Mouse (Mus musculus) midbrain, postnatal 0 days (tissue): ENCODE measurements around the gene Slc4a4. TPM values are rescaled to one million over a fixed set of nuclear protein-coding genes. Genes with fewer than 3 reads are reported as not detected.

Experiments
- ATAC-seq: fragments of 200-750 bp; cut with Nextera tagmentation; 2 replicates; pipeline ENCODE4 v1.8.0; 2017; ENCODE audit warnings: moderate number of reproducible peaks, mild to moderate bottlenecking, moderate TSS enrichment, moderate library complexity; ENCODE audit not compliant: low FRiP score
- DNase-seq: peaks from one replicate; pipeline ENCODE4 v3.0.0-alpha.2; 2015; ENCODE audit warnings: low spot score
- H3K27ac ChIP-seq: fragments of 300-500 bp; sonication (generic); 2 replicates; pipeline ENCODE4 v1.5.1; 2014; ENCODE audit warnings: low read depth, mild to moderate bottlenecking, low read length, mixed read lengths
- H3K27me3 ChIP-seq: fragments of 300-500 bp; sonication (generic); 2 replicates; pipeline ENCODE4 v1.6.1; 2014; ENCODE audit warnings: low read length, control low read depth, mixed read lengths; ENCODE audit not compliant: insufficient read depth
- H3K36me3 ChIP-seq: fragments of 300-500 bp; sonication (generic); 2 replicates; pipeline ENCODE4 v1.6.1; 2014; ENCODE audit warnings: low read length, control low read depth, mixed read lengths; ENCODE audit not compliant: insufficient read depth
- H3K4me1 ChIP-seq: fragments of 300-500 bp; sonication (generic); 2 replicates; pipeline ENCODE4 v1.6.1; 2014; ENCODE audit warnings: mild to moderate bottlenecking, control low read depth, antibody characterized with exemption, low read length, mixed read lengths; ENCODE audit not compliant: insufficient read depth
- H3K4me2 ChIP-seq: fragments of 300-500 bp; sonication (generic); 2 replicates; pipeline ENCODE4 v1.6.1; 2014; ENCODE audit warnings: low read depth, mild to moderate bottlenecking, low read length, mixed read lengths; ENCODE audit not compliant: poor library complexity, severe bottlenecking
- H3K4me3 ChIP-seq: fragments of 300-500 bp; sonication (generic); 2 replicates; pipeline ENCODE4 v1.5.1; 2014; ENCODE audit warnings: low read depth, mild to moderate bottlenecking, low read length, moderate library complexity
- H3K9ac ChIP-seq: fragments of 300-500 bp; sonication (generic); replicated peaks from 2 replicates; pipeline ENCODE4 v1.6.1; 2014; ENCODE audit warnings: mild to moderate bottlenecking, low read length, moderate library complexity, mixed read lengths; ENCODE audit not compliant: poor library complexity, severe bottlenecking
- H3K9me3 ChIP-seq: fragments of 300-500 bp; sonication (generic); 2 replicates; pipeline ENCODE4 v1.6.1; 2016; ENCODE audit warnings: low read length, control low read depth
- CTCF ChIP-seq: IDR thresholded peaks from 2 replicates; pipeline ENCODE4 v1.5.1; 2016; ENCODE audit warnings: antibody characterized with exemption, mild to moderate bottlenecking
- whole genome bisulfite sequencing: fragments of 180-500 bp; shearing (Covaris S2); extraction: QIAGEN DNeasy Blood & Tissue Kit; methylation state at CpG from one replicate; pipeline ENCODE4 v1.1.7; 2014; 5-methylcytosine and 5-hydroxymethylcytosine counted together
- polyA plus RNA-seq: library from polyadenylated mRNA; unstranded; fragments of >200 nt; fragmentation: Nextera tagmentation; extraction: Ambion mirVana; gene quantifications from 2 replicates; pipeline ENCODE4 v1.2.1, GENCODE M21; 2015
- total RNA-seq: library from RNA; depleted of rRNA; stranded (reverse); fragments of >200 nt; gene quantifications from 2 replicates; pipeline ENCODE4 v1.2.3, GENCODE M21; 2014

Slc4a4 gene
- total and polyA plus RNA-seq, 2 experiments from 2014 or later: 17.4 to 57.3 TPM

- no peak for TF ChIP-seq CTCF
- no peak overlapping the region for H3K4me2 ChIP-seq
- H3K27ac ChIP-seq: no peak overlapping the region
- no peak overlapping the region for H3K4me3 ChIP-seq
- 73% methylated on average over 6 of the region's 6 CpGs for WGBS
- no peak overlapping the region for H3K9ac ChIP-seq
- H3K4me1 ChIP-seq: no peaks in the 10 kb centered on the region
- no peaks in the 10 kb centered on the region for H3K36me3 ChIP-seq
- DNase-seq (no peak), ATAC-seq (no peak)
- H3K9me3 ChIP-seq: no peaks in the 10 kb centered on the region
- H3K27me3 ChIP-seq: no peaks in the 10 kb centered on the region
Measured at GRCm38 (mm10) chr5:89018537-89018936, 131.9 kb downstream of the Slc4a4 start.

GRCm38 (mm10) chr5:89024413-89024812 is 137.8 kb downstream of the Slc4a4 start:
- H3K27ac ChIP-seq: no peak overlapping the region
- H3K9me3 ChIP-seq: no peaks in the 10 kb centered on the region
- TF ChIP-seq CTCF: no peak
- H3K4me1 ChIP-seq: no peaks in the 10 kb centered on the region
- H3K4me2 ChIP-seq: no peak overlapping the region
- no peak overlapping the region for H3K4me3 ChIP-seq
- H3K27me3 ChIP-seq: no peaks in the 10 kb centered on the region
- DNase-seq (no peak), ATAC-seq (no peak)
- no peaks in the 10 kb centered on the region for H3K36me3 ChIP-seq
- no peak overlapping the region for H3K9ac ChIP-seq
- WGBS: 83% methylated on average over 4 of the region's 4 CpGs

DNA sequence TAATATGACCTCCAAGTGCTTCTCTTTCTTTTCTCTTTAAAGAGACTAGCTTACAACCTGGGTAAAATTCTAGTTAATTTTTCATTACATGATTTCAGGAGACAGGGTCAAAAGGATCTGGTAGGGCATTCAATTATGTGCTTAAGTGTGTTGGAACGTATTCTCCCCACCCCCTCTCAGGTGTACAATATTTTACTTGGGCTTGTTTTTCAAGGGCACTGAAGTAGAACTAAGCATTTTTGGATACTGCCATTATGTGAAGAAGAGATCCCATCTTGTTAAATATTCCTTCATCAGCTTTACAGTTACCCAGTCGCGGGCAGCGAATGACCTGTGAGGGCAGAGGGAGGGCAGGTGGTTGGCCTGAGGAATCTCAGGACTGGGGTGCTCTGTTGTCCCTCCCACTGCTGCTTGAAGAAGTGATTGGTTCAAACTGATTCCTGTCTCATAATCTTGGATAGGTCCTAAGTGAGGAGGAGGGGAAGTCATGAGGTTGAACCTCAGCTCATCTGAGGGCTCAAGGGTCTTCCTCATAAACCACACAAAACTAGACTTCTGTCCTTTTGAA is 141.0 kb downstream of the Slc4a4 start:
- no peaks in the 10 kb centered on the region for H3K36me3 ChIP-seq
- WGBS: 88% methylated on average over 4 of the region's 4 CpGs
- no peak overlapping the region for H3K4me2 ChIP-seq
- H3K27me3 ChIP-seq: no peaks in the 10 kb centered on the region
- no peaks in the 10 kb centered on the region for H3K4me1 ChIP-seq
- ATAC-seq (no peak), DNase-seq (no peak)
- no peak overlapping the region for H3K27ac ChIP-seq
- H3K4me3 ChIP-seq: no peak overlapping the region
- H3K9me3 ChIP-seq: no peaks in the 10 kb centered on the region
- no peak overlapping the region for H3K9ac ChIP-seq
- TF ChIP-seq CTCF: no peak

DNA sequence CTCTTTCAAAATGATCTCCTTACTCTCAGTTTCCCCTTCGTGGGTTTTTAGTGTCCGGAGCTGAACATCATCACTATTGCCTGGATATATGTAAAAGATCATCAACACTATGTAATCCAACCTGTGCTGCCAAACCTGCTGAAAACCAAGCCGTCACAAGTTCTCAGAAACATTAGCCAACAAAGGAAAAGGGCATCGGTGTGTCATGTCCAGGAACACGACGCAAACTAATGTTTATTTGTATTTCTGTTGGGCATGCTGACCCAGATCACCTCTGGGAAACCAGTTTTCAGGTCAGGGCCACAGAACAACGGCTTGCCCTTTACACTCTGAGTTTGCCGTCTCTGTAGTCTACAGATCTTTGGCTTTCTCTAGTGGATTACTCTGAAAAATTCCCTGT is 146.0 kb downstream of the Slc4a4 start:
- Histone ChIP-seq H3K9ac (no peak overlapping the region), H3K4me1 (0 out of 2 replicates have a peak, but pooled peaks cover 3% of the 10 kb centered on the region), H3K9me3 (no peaks in the 10 kb centered on the region), H3K27ac (no peak overlapping the region), H3K4me2 (no peak overlapping the region), H3K4me3 (no peak overlapping the region), H3K27me3 (no peaks in the 10 kb centered on the region), H3K36me3 (no peaks in the 10 kb centered on the region)
- ATAC-seq (no peak), DNase-seq (no peak)
- WGBS: 86% methylated on average over 8 of the region's 8 CpGs
- TF ChIP-seq CTCF: no peak

DNA sequence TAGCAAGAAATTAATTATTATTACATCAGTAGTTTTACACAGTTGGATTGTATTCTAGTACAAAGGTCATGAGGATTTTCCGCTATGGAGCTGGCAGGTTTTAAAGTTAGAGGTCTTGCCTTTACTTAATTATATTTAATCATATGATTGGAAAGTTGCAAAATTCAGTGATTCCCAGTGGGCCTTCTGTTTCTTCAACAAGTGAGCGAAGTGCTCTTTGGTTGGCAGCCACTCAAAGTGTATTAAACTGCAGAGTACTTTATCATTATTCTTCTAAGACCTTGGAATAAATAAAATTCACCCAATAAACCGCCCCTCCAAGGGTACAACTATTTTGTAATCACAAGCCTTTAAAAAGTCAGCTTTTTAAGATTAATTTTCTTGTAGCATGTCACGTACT is 146.6 kb downstream of the Slc4a4 start:
- Histone ChIP-seq H3K27me3 (no peaks in the 10 kb centered on the region), H3K4me1 (0 out of 2 replicates have a peak, but pooled peaks cover 3% of the 10 kb centered on the region), H3K4me2 (no peak overlapping the region), H3K9me3 (no peaks in the 10 kb centered on the region), H3K4me3 (no peak overlapping the region), H3K36me3 (no peaks in the 10 kb centered on the region), H3K27ac (no peak overlapping the region), H3K9ac (no peak overlapping the region)
- DNase-seq (no peak), ATAC-seq (no peak)
- WGBS: 86% methylated on average over 4 of the region's 4 CpGs
- no peak for TF ChIP-seq CTCF

DNA sequence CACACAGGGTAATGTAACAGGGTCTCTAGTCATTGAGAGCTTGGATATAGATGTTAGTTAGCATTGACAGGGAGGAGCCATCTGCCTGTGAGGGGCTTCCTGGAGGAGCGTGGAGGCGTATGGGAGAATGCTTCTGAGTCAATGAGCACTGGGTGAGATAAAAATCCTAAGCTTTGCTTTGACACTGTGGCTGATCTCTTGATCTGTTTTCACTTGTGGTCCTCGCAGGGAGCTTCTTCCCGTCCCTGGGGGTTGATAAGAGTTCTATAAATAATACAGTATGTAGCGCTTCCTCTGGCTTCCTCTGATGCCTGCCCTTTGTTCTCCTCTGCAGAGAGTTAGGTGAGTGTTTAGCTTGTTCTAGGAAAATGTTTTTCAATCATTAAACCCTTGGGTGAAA is 149.5 kb downstream of the Slc4a4 start:
- WGBS: 28% methylated on average over 5 of the region's 5 CpGs
- ATAC-seq (no peak), DNase-seq (no peak)

More for the DNA sequence above, 149.5 kb downstream of the Slc4a4 start:
- H3K4me3 ChIP-seq: no peak overlapping the region
- 0 out of 2 replicates have a peak, but pooled peaks cover 3% of the 10 kb centered on the region for H3K4me1 ChIP-seq
- H3K9ac ChIP-seq: no peak overlapping the region
- H3K27me3 ChIP-seq: no peaks in the 10 kb centered on the region
- no peak overlapping the region for H3K27ac ChIP-seq
- TF ChIP-seq CTCF: no peak
- H3K36me3 ChIP-seq: no peaks in the 10 kb centered on the region
- no peaks in the 10 kb centered on the region for H3K9me3 ChIP-seq
- H3K4me2 ChIP-seq: no peak overlapping the region
